Mouse (Mus musculus): ENCODE data around the gene Foxa3. TPM values are rescaled to one million over a fixed set of nuclear protein-coding genes. Genes with fewer than 3 reads are reported as not detected.
A peak's percentile ranks its signal among the peaks of the same experiment; 100 is the strongest.

Foxa3 gene
- total RNA-seq, 1 experiment, result 1.7 TPM

GRCm38 (mm10) chr7:19024581-19025255 is 1.4 kb upstream of the Foxa3 start:
- H3K36me3 ChIP-seq (ENCODE audit: control insufficient read depth, insufficient read depth, low read length, poor library complexity, severe bottlenecking), result peaks cover 11% of the 10 kb centered on the region
- H3K4me1 ChIP-seq (ENCODE audit: control insufficient read depth in 2 of 2, insufficient read depth in 2 of 2, low read length in 2 of 2, poor library complexity in 1 of 2), result peaks cover 1 to 14% of the 10 kb centered on the region in 2 experiments; a peak in 2 of 4 replicates
- peak overlapping the region; percentile 93 for H3K9ac ChIP-seq (ENCODE audit: insufficient read depth, low read depth, low read length, poor library complexity, severe bottlenecking)
- peak overlapping the region; percentile 52 for H3K27ac ChIP-seq (ENCODE audit: insufficient read depth, low read depth, low read length, poor library complexity, severe bottlenecking)
- H3K4me3 ChIP-seq (ENCODE audit: insufficient read depth in 1 of 2, low read depth in 1 of 2, low read length in 2 of 2, poor library complexity in 1 of 2, severe bottlenecking in 1 of 2), result peak overlapping the region; percentile 87 to 96
- DNase-seq (ENCODE audit: low read depth, low spot score), result no peak
- in situ Hi-C loops (cut with MboI; ENCODE audit: low sequenced_read_pairs in 2 of 2, unreplicated experiment in 2 of 2), result no loop called here
- H3K9me3 ChIP-seq (ENCODE audit: control insufficient read depth, insufficient read depth, low read depth, low read length), result no peaks in the 10 kb centered on the region
- TF ChIP-seq ZNF384 (IDR thresholded peaks at IDR 0.05; ENCODE audit: low read depth, low read length) (no peak), ZC3H11A (IDR thresholded peaks at IDR 0.05; ENCODE audit: borderline replicate concordance, low read depth, low read length) (no peak), HCFC1 (IDR thresholded peaks at IDR 0.05; ENCODE audit: borderline replicate concordance, insufficient read depth, low read length) (no peak), MAFK (IDR thresholded peaks at IDR 0.05; ENCODE audit: insufficient read depth, low read depth, low read length) (no peak), CHD2 (IDR thresholded peaks at IDR 0.05; ENCODE audit: low read depth, low read length) (no peak)

- Histone ChIP-seq H3K4me1 (ENCODE audit: control insufficient read depth in 2 of 2, insufficient read depth in 2 of 2, low read length in 2 of 2, poor library complexity in 1 of 2) (peaks cover 1 to 14% of the 10 kb centered on the region in 2 experiments; a peak in 2 of 4 replicates), H3K27ac (ENCODE audit: insufficient read depth, low read depth, low read length, poor library complexity, severe bottlenecking) (peak within 1 kb of the TSS; percentile 52), H3K36me3 (ENCODE audit: control insufficient read depth, insufficient read depth, low read length, poor library complexity, severe bottlenecking) (peaks cover 6% of the 10 kb centered on the region; the same call in 1 of the 2 replicates), H3K9ac (ENCODE audit: insufficient read depth, low read depth, low read length, poor library complexity, severe bottlenecking) (peak within 1 kb of the TSS; percentile 93), H3K9me3 (ENCODE audit: control insufficient read depth, insufficient read depth, low read depth, low read length) (no peaks in the 10 kb centered on the region), H3K4me3 (ENCODE audit: insufficient read depth in 1 of 2, low read depth in 1 of 2, low read length in 2 of 2, poor library complexity in 1 of 2, severe bottlenecking in 1 of 2) (peak within 1 kb of the TSS; percentile 87 to 96)
- in situ Hi-C loops (cut with MboI; ENCODE audit: low sequenced_read_pairs in 2 of 2, unreplicated experiment in 2 of 2), result no loop called here
- TF ChIP-seq ZC3H11A (IDR thresholded peaks at IDR 0.05; ENCODE audit: borderline replicate concordance, low read depth, low read length), result no peak
- TF ChIP-seq HCFC1 (IDR thresholded peaks at IDR 0.05; ENCODE audit: borderline replicate concordance, insufficient read depth, low read length), result peak; percentile 97
- peak; percentile 88 for DNase-seq (ENCODE audit: low read depth, low spot score)
Measured at GRCm38 (mm10) chr7:19024096-19024506, 763 bp upstream of the Foxa3 start, which contains the start of gene Sympk. Gene Sympk (plus strand): TSS chr7:19024377.

- H3K4me3 ChIP-seq (ENCODE audit: insufficient read depth in 1 of 2, low read depth in 1 of 2, low read length in 2 of 2, poor library complexity in 1 of 2, severe bottlenecking in 1 of 2), result no peak overlapping the region
- H3K27ac ChIP-seq (ENCODE audit: insufficient read depth, low read depth, low read length, poor library complexity, severe bottlenecking), result no peak overlapping the region
- H3K36me3 ChIP-seq (ENCODE audit: control insufficient read depth, insufficient read depth, low read length, poor library complexity, severe bottlenecking), result peaks cover 2% of the 10 kb centered on the region; the same call in 1 of the 2 replicates
- H3K9me3 ChIP-seq (ENCODE audit: control insufficient read depth, insufficient read depth, low read depth, low read length), result no peaks in the 10 kb centered on the region
- no peak for DNase-seq (ENCODE audit: low read depth, low spot score)
- no peak overlapping the region; the same call in 1 of the 2 replicates for H3K9ac ChIP-seq (ENCODE audit: insufficient read depth, low read depth, low read length, poor library complexity, severe bottlenecking)
- in situ Hi-C loops (cut with MboI; ENCODE audit: low sequenced_read_pairs in 2 of 2, unreplicated experiment in 2 of 2), result no loop called here
- H3K4me1 ChIP-seq (ENCODE audit: control insufficient read depth in 2 of 2, insufficient read depth in 2 of 2, low read length in 2 of 2, poor library complexity in 1 of 2), result peaks cover 1 to 14% of the 10 kb centered on the region in 2 experiments; a peak in 2 of 4 replicates
- no peak for TF ChIP-seq ZNF384 (IDR thresholded peaks at IDR 0.05; ENCODE audit: low read depth, low read length)
- TF ChIP-seq HCFC1 (IDR thresholded peaks at IDR 0.05; ENCODE audit: borderline replicate concordance, insufficient read depth, low read length), result no peak
- no peak for TF ChIP-seq MAFK (IDR thresholded peaks at IDR 0.05; ENCODE audit: insufficient read depth, low read depth, low read length)
- TF ChIP-seq CHD2 (IDR thresholded peaks at IDR 0.05; ENCODE audit: low read depth, low read length), result no peak
- TF ChIP-seq ZC3H11A (IDR thresholded peaks at IDR 0.05; ENCODE audit: borderline replicate concordance, low read depth, low read length), result no peak
Measured at GRCm38 (mm10) chr7:19022189-19022958, 964 bp downstream of the Foxa3 start.

- Histone ChIP-seq H3K9me3 (ENCODE audit: control insufficient read depth, insufficient read depth, low read depth, low read length) (no peaks in the 10 kb centered on the region), H3K27ac (ENCODE audit: insufficient read depth, low read depth, low read length, poor library complexity, severe bottlenecking) (no peak overlapping the region), H3K9ac (ENCODE audit: insufficient read depth, low read depth, low read length, poor library complexity, severe bottlenecking) (no peak overlapping the region), H3K36me3 (ENCODE audit: control insufficient read depth, insufficient read depth, low read length, poor library complexity, severe bottlenecking) (no peaks in the 10 kb centered on the region), H3K4me3 (ENCODE audit: insufficient read depth in 1 of 2, low read depth in 1 of 2, low read length in 2 of 2, poor library complexity in 1 of 2, severe bottlenecking in 1 of 2) (no peak overlapping the region), H3K4me1 (ENCODE audit: control insufficient read depth in 2 of 2, insufficient read depth in 2 of 2, low read length in 2 of 2, poor library complexity in 1 of 2) (peaks cover 1 to 12% of the 10 kb centered on the region in 2 experiments; a peak in 2 of 4 replicates)
- TF ChIP-seq ZNF384 (IDR thresholded peaks at IDR 0.05; ENCODE audit: low read depth, low read length) (no peak), CHD2 (IDR thresholded peaks at IDR 0.05; ENCODE audit: low read depth, low read length) (no peak), HCFC1 (IDR thresholded peaks at IDR 0.05; ENCODE audit: borderline replicate concordance, insufficient read depth, low read length) (no peak), MAFK (IDR thresholded peaks at IDR 0.05; ENCODE audit: insufficient read depth, low read depth, low read length) (no peak), ZC3H11A (IDR thresholded peaks at IDR 0.05; ENCODE audit: borderline replicate concordance, low read depth, low read length) (no peak)
- in situ Hi-C loops (cut with MboI; ENCODE audit: low sequenced_read_pairs in 2 of 2, unreplicated experiment in 2 of 2), result no loop called here
- DNase-seq (ENCODE audit: low read depth, low spot score), result no peak
Measured at GRCm38 (mm10) chr7:19021048-19021447, 2.3 kb downstream of the Foxa3 start.
